Mouse (Mus musculus): ENCODE measurements around the gene Mturn. TPM values are rescaled to one million over a fixed set of nuclear protein-coding genes. Genes with fewer than 3 reads are reported as not detected.

Mturn gene
- total RNA-seq, 1 experiment = 4.2 TPM

DNA sequence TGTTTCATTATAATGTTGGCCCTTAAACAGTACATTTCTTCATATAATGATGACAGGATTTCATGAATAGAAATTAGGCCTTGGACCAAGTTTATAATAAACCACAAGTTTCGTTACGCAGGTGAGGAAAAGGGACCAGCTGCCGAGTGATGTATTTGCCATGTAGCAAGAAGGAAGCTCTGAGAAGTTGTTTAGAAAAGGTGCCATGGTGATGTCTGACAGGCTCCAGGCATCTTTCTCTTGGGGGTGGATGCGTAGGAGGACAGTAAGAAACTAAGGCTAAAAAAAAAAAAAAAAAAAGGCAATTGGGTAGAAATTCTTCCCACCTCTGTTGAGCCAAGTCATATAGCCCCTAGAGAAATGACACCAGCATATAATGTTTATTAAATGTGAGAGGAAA lies 70.2 kb downstream of the Mturn start:
- Histone ChIP-seq H3K4me1 (ENCODE audit: control insufficient read depth in 2 of 2, insufficient read depth in 2 of 2, low read length in 2 of 2, poor library complexity in 1 of 2) (0 out of 4 replicates have a peak, but pooled peaks cover 0 to 2% of the 10 kb centered on the region in 2 experiments), H3K27ac (ENCODE audit: insufficient read depth, low read depth, low read length, poor library complexity, severe bottlenecking) (no peak overlapping the region), H3K9ac (ENCODE audit: insufficient read depth, low read depth, low read length, poor library complexity, severe bottlenecking) (no peak overlapping the region), H3K36me3 (ENCODE audit: control insufficient read depth, insufficient read depth, low read length, poor library complexity, severe bottlenecking) (no peaks in the 10 kb centered on the region), H3K9me3 (ENCODE audit: control insufficient read depth, insufficient read depth, low read depth, low read length) (no peaks in the 10 kb centered on the region), H3K4me3 (ENCODE audit: insufficient read depth in 1 of 2, low read depth in 1 of 2, low read length in 2 of 2, poor library complexity in 1 of 2, severe bottlenecking in 1 of 2) (no peak overlapping the region)
- TF ChIP-seq CHD2 (IDR thresholded peaks at IDR 0.05; ENCODE audit: low read depth, low read length) = no peak
- TF ChIP-seq ZNF384 (IDR thresholded peaks at IDR 0.05; ENCODE audit: low read depth, low read length) = no peak
- no peak for TF ChIP-seq MAFK (IDR thresholded peaks at IDR 0.05; ENCODE audit: insufficient read depth, low read depth, low read length)
- no peak for TF ChIP-seq ZC3H11A (IDR thresholded peaks at IDR 0.05; ENCODE audit: borderline replicate concordance, low read depth, low read length)
- TF ChIP-seq HCFC1 (IDR thresholded peaks at IDR 0.05; ENCODE audit: borderline replicate concordance, insufficient read depth, low read length) = no peak
- no peak for DNase-seq (ENCODE audit: low read depth, low spot score)
- in situ Hi-C loops (cut with MboI; ENCODE audit: low sequenced_read_pairs in 2 of 2, unreplicated experiment in 2 of 2) = no loop called here

DNA sequence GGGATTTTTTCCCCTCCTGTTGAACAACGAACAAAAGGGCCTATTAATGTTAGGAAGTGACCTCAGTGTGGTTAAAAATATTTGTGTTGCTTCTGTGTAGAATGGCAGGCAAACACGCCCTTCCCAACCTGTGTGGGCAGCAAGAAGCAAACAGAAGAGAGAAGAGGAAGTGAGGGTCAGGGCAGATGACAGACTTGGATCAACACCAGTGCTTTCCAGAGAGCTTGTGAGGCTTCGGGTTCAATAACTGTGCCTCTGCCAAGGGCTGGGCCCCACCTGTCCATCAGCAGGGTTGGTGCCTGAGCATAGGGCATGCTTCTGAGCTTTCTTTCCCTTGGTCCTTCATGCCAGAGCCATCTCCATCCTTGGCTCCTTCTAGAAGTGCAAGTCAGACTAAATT lies 70.7 kb downstream of the Mturn start:
- no peaks in the 10 kb centered on the region for H3K9me3 ChIP-seq (ENCODE audit: control insufficient read depth, insufficient read depth, low read depth, low read length)
- no peaks in the 10 kb centered on the region for H3K36me3 ChIP-seq (ENCODE audit: control insufficient read depth, insufficient read depth, low read length, poor library complexity, severe bottlenecking)
- no peak overlapping the region for H3K4me3 ChIP-seq (ENCODE audit: insufficient read depth in 1 of 2, low read depth in 1 of 2, low read length in 2 of 2, poor library complexity in 1 of 2, severe bottlenecking in 1 of 2)
- TF ChIP-seq MAFK (IDR thresholded peaks at IDR 0.05; ENCODE audit: insufficient read depth, low read depth, low read length) = no peak
- no peak for TF ChIP-seq ZC3H11A (IDR thresholded peaks at IDR 0.05; ENCODE audit: borderline replicate concordance, low read depth, low read length)
- TF ChIP-seq CHD2 (IDR thresholded peaks at IDR 0.05; ENCODE audit: low read depth, low read length) = no peak
- TF ChIP-seq ZNF384 (IDR thresholded peaks at IDR 0.05; ENCODE audit: low read depth, low read length) = no peak
- TF ChIP-seq HCFC1 (IDR thresholded peaks at IDR 0.05; ENCODE audit: borderline replicate concordance, insufficient read depth, low read length) = no peak
- H3K4me1 ChIP-seq (ENCODE audit: control insufficient read depth in 2 of 2, insufficient read depth in 2 of 2, low read length in 2 of 2, poor library complexity in 1 of 2) = 0 out of 4 replicates have a peak, but pooled peaks cover 0 to 2% of the 10 kb centered on the region in 2 experiments
- in situ Hi-C loops (cut with MboI; ENCODE audit: low sequenced_read_pairs in 2 of 2, unreplicated experiment in 2 of 2) = no loop called here
- DNase-seq (ENCODE audit: low read depth, low spot score) = no peak
- H3K27ac ChIP-seq (ENCODE audit: insufficient read depth, low read depth, low read length, poor library complexity, severe bottlenecking) = no peak overlapping the region
- H3K9ac ChIP-seq (ENCODE audit: insufficient read depth, low read depth, low read length, poor library complexity, severe bottlenecking) = no peak overlapping the region

Other genes starting within 250 kb of the Mturn start
- 4.9 and 8.9 TPM in 2 replicates for gene Scrn1, start 115.1 kb upstream of the Mturn start, total RNA-seq (2012; rRNA removed)
- 19.1 and 19.4 TPM in 2 replicates for gene Plekha8, start 86.5 kb upstream of the Mturn start, total RNA-seq (2012; rRNA removed)
- 7.5 and 7.6 TPM in 2 replicates for gene Fkbp14, start 84.3 kb upstream of the Mturn start, total RNA-seq (2012; rRNA removed)
- gene Znrf2, start 135.3 kb downstream of the Mturn start, total RNA-seq (2012; rRNA removed) = 24.4 and 35.0 TPM in 2 replicates